Mouse (Mus musculus): ENCODE measurements around the gene Igf1r.

GRCm38 (mm10) chr7:68070626-68071025 lies 118.0 kb downstream of the Igf1r start:
- no peak for TF ChIP-seq POLR2A (IDR thresholded peaks at IDR 0.05; ENCODE audit: extremely low read depth, insufficient read depth, low read length)
- TF ChIP-seq CTCF (IDR thresholded peaks at IDR 0.05; ENCODE audit: extremely low read depth, insufficient read depth, low read length): no peak

Data from cortical plate, adult 2 months (tissue).